Mouse (Mus musculus): ENCODE data around the gene C2cd5. TPM values are rescaled to one million over a fixed set of nuclear protein-coding genes. Genes with fewer than 3 reads are reported as not detected.

Gene C2cd5
- polyA plus RNA-seq, 1 experiment from 2014 or later = 32.7 TPM

DNA sequence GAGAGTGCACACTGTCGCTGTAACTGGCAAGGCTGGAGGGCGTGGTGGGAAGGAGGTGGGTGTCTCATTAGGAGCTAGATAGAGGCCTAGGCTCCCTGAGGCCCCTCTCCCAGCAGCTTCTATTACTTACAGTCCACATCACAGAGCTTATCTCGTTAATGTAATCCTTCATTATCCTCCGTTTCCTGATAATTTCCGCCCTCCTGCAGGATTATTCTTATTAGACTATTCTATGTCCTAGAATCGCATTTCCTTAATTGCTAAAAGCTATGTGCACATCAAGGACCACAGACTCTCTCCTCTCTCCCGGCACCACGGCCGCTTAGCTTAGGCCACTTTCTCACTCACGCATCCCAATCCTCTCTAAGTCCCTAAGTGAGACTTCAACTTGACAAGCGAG lies 4.8 kb downstream of the C2cd5 start:
- Histone ChIP-seq H3K27me3 (ENCODE audit: control insufficient read depth, insufficient read depth, low read length) (no peaks in the 10 kb centered on the region), H3K27ac (ENCODE audit: low read length) (no peak overlapping the region), H3K4me1 (ENCODE audit: control insufficient read depth, insufficient read depth, low read length) (no peaks in the 10 kb centered on the region), H3K36me3 (ENCODE audit: control insufficient read depth, insufficient read depth, low read length) (no peaks in the 10 kb centered on the region; the same call in 1 of the 2 replicates), H3K9ac (replicated peaks; ENCODE audit: low read depth, low read length) (no peak overlapping the region), H3K9me3 (ENCODE audit: control insufficient read depth, low read depth, low read length) (no peaks in the 10 kb centered on the region), H3K4me3 (ENCODE audit: low read depth, low read length) (no peak overlapping the region), H3K4me2 (replicated peaks; ENCODE audit: low read depth, low read length) (no peak overlapping the region)
- no peak for ATAC-seq (ENCODE audit: insufficient number of reproducible peaks, insufficient read depth, low FRiP score, low read depth)
- 89% methylated on average over 11 of the region's 11 CpGs for WGBS

- H3K9ac ChIP-seq (replicated peaks; ENCODE audit: low read depth, low read length) = no peak overlapping the region
- ATAC-seq (ENCODE audit: insufficient number of reproducible peaks, insufficient read depth, low FRiP score, low read depth) = no peak
- H3K4me2 ChIP-seq (replicated peaks; ENCODE audit: low read depth, low read length) = no peak overlapping the region
- 66% methylated on average over 4 of the region's 4 CpGs for WGBS
- no peak overlapping the region for H3K4me3 ChIP-seq (ENCODE audit: low read depth, low read length)
- no peaks in the 10 kb centered on the region for H3K9me3 ChIP-seq (ENCODE audit: control insufficient read depth, low read depth, low read length)
- H3K27me3 ChIP-seq (ENCODE audit: control insufficient read depth, insufficient read depth, low read length) = no peaks in the 10 kb centered on the region
- no peak overlapping the region for H3K27ac ChIP-seq (ENCODE audit: low read length)
- no peaks in the 10 kb centered on the region for H3K4me1 ChIP-seq (ENCODE audit: control insufficient read depth, insufficient read depth, low read length)
- peaks cover 4% of the 10 kb centered on the region; the same call in 1 of the 2 replicates for H3K36me3 ChIP-seq (ENCODE audit: control insufficient read depth, insufficient read depth, low read length)
Measured at GRCm38 (mm10) chr6:143092856-143093255, 7.1 kb downstream of the C2cd5 start.

DNA sequence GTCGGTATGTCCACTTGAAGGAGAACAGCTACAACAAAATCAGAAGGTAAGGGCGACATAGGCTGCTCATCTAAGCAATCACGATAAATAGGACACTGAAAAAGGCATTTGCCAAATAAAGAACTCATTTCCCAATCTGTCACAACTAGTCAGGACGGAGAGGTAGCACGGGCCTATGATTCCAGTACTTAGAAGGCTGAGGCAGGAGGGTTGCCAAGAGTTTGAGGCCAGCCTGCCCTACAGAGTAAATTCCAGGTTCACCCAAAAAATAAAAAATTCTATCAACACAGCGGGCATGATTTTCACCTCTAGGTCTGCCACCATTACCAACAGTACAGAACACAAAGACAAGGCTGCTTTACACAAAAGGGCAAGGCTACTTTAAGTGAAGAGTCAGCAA lies 8.9 kb downstream of the C2cd5 start:
- no peaks in the 10 kb centered on the region for H3K4me1 ChIP-seq (ENCODE audit: control insufficient read depth, insufficient read depth, low read length)
- H3K27ac ChIP-seq (ENCODE audit: low read length) = no peak overlapping the region
- ATAC-seq (ENCODE audit: insufficient number of reproducible peaks, insufficient read depth, low FRiP score, low read depth) = no peak
- no peak overlapping the region for H3K9ac ChIP-seq (replicated peaks; ENCODE audit: low read depth, low read length)
- peaks cover 4% of the 10 kb centered on the region; the same call in 1 of the 2 replicates for H3K36me3 ChIP-seq (ENCODE audit: control insufficient read depth, insufficient read depth, low read length)
- H3K4me2 ChIP-seq (replicated peaks; ENCODE audit: low read depth, low read length) = no peak overlapping the region
- H3K27me3 ChIP-seq (ENCODE audit: control insufficient read depth, insufficient read depth, low read length) = no peaks in the 10 kb centered on the region
- H3K9me3 ChIP-seq (ENCODE audit: control insufficient read depth, low read depth, low read length) = no peaks in the 10 kb centered on the region
- WGBS = 98% methylated on average over 6 of the region's 6 CpGs
- no peak overlapping the region for H3K4me3 ChIP-seq (ENCODE audit: low read depth, low read length)

DNA sequence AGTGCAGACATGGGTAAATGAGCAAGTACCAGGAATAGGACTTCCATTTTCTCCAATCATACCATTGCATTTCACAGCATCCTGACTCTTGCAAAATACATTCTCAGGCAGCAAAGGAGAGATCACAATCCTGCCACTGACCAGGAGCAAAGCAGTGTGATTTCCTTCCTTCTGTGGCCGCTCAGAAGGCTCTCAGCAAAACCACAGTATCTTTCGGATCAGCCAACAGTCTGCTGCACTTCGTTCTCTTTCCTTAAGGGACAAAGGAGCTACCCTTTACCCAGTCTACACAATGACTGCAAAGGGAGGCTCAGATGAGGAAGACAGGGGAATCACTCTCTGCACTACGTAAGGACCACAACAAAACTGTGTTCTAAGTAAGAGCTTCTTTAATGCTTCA lies 12.6 kb downstream of the C2cd5 start:
- H3K4me3 ChIP-seq (ENCODE audit: low read depth, low read length) = no peak overlapping the region
- peaks cover 10% of the 10 kb centered on the region for H3K36me3 ChIP-seq (ENCODE audit: control insufficient read depth, insufficient read depth, low read length)
- H3K27ac ChIP-seq (ENCODE audit: low read length) = no peak overlapping the region
- H3K27me3 ChIP-seq (ENCODE audit: control insufficient read depth, insufficient read depth, low read length) = no peaks in the 10 kb centered on the region
- no peaks in the 10 kb centered on the region for H3K4me1 ChIP-seq (ENCODE audit: control insufficient read depth, insufficient read depth, low read length)
- no peaks in the 10 kb centered on the region for H3K9me3 ChIP-seq (ENCODE audit: control insufficient read depth, low read depth, low read length)
- H3K4me2 ChIP-seq (replicated peaks; ENCODE audit: low read depth, low read length) = no peak overlapping the region
- no peak overlapping the region for H3K9ac ChIP-seq (replicated peaks; ENCODE audit: low read depth, low read length)
- 93% methylated on average over 4 of the region's 4 CpGs for WGBS
- no peak for ATAC-seq (ENCODE audit: insufficient number of reproducible peaks, insufficient read depth, low FRiP score, low read depth)

- no peak for ATAC-seq (ENCODE audit: insufficient number of reproducible peaks, insufficient read depth, low FRiP score, low read depth)
- WGBS = 97% methylated on average over 1 of the region's 1 CpGs
- Histone ChIP-seq H3K4me3 (ENCODE audit: low read depth, low read length) (no peak overlapping the region), H3K27me3 (ENCODE audit: control insufficient read depth, insufficient read depth, low read length) (no peaks in the 10 kb centered on the region), H3K9me3 (ENCODE audit: control insufficient read depth, low read depth, low read length) (no peaks in the 10 kb centered on the region), H3K4me2 (replicated peaks; ENCODE audit: low read depth, low read length) (no peak overlapping the region), H3K9ac (replicated peaks; ENCODE audit: low read depth, low read length) (no peak overlapping the region), H3K36me3 (ENCODE audit: control insufficient read depth, insufficient read depth, low read length) (peaks cover 10% of the 10 kb centered on the region), H3K27ac (ENCODE audit: low read length) (no peak overlapping the region), H3K4me1 (ENCODE audit: control insufficient read depth, insufficient read depth, low read length) (no peaks in the 10 kb centered on the region)
Measured at GRCm38 (mm10) chr6:143085898-143086297, 14.0 kb downstream of the C2cd5 start.

- ATAC-seq (ENCODE audit: insufficient number of reproducible peaks, insufficient read depth, low FRiP score, low read depth) = no peak
- Histone ChIP-seq H3K9ac (replicated peaks; ENCODE audit: low read depth, low read length) (no peak overlapping the region), H3K9me3 (ENCODE audit: control insufficient read depth, low read depth, low read length) (no peaks in the 10 kb centered on the region), H3K27ac (ENCODE audit: low read length) (no peak overlapping the region), H3K36me3 (ENCODE audit: control insufficient read depth, insufficient read depth, low read length) (peaks cover 10% of the 10 kb centered on the region), H3K4me2 (replicated peaks; ENCODE audit: low read depth, low read length) (no peak overlapping the region), H3K4me1 (ENCODE audit: control insufficient read depth, insufficient read depth, low read length) (no peaks in the 10 kb centered on the region), H3K4me3 (ENCODE audit: low read depth, low read length) (no peak overlapping the region), H3K27me3 (ENCODE audit: control insufficient read depth, insufficient read depth, low read length) (no peaks in the 10 kb centered on the region)
- WGBS = 87% methylated on average over 2 of the region's 2 CpGs
Measured at GRCm38 (mm10) chr6:143084314-143085025, 15.5 kb downstream of the C2cd5 start.

GRCm38 (mm10) chr6:143081479-143082106 lies 18.3 kb downstream of the C2cd5 start:
- no peaks in the 10 kb centered on the region for H3K27me3 ChIP-seq (ENCODE audit: control insufficient read depth, insufficient read depth, low read length)
- H3K4me2 ChIP-seq (replicated peaks; ENCODE audit: low read depth, low read length) = no peak overlapping the region
- peaks cover 20% of the 10 kb centered on the region for H3K36me3 ChIP-seq (ENCODE audit: control insufficient read depth, insufficient read depth, low read length)
- WGBS = 63% methylated on average over 13 of the region's 13 CpGs
- no peak overlapping the region for H3K4me3 ChIP-seq (ENCODE audit: low read depth, low read length)
- no peaks in the 10 kb centered on the region for H3K9me3 ChIP-seq (ENCODE audit: control insufficient read depth, low read depth, low read length)
- H3K27ac ChIP-seq (ENCODE audit: low read length) = peak overlapping the region; percentile 55; the same call in 1 of the 2 replicates
- no peaks in the 10 kb centered on the region for H3K4me1 ChIP-seq (ENCODE audit: control insufficient read depth, insufficient read depth, low read length)
- H3K9ac ChIP-seq (replicated peaks; ENCODE audit: low read depth, low read length) = no peak overlapping the region
- ATAC-seq (ENCODE audit: insufficient number of reproducible peaks, insufficient read depth, low FRiP score, low read depth) = peak; percentile 53; the same call in 1 of the 2 replicates

GRCm38 (mm10) chr6:143080774-143081173 lies 19.2 kb downstream of the C2cd5 start:
- no peak overlapping the region for H3K4me2 ChIP-seq (replicated peaks; ENCODE audit: low read depth, low read length)
- H3K27me3 ChIP-seq (ENCODE audit: control insufficient read depth, insufficient read depth, low read length) = no peaks in the 10 kb centered on the region
- H3K36me3 ChIP-seq (ENCODE audit: control insufficient read depth, insufficient read depth, low read length) = peaks cover 20% of the 10 kb centered on the region
- H3K9me3 ChIP-seq (ENCODE audit: control insufficient read depth, low read depth, low read length) = no peaks in the 10 kb centered on the region
- 75% methylated on average over 7 of the region's 7 CpGs for WGBS
- no peak overlapping the region for H3K9ac ChIP-seq (replicated peaks; ENCODE audit: low read depth, low read length)
- H3K4me1 ChIP-seq (ENCODE audit: control insufficient read depth, insufficient read depth, low read length) = no peaks in the 10 kb centered on the region
- H3K27ac ChIP-seq (ENCODE audit: low read length) = no peak overlapping the region
- 0 out of 2 replicates have a peak, but pooled peaks have one; percentile 14 for ATAC-seq (ENCODE audit: insufficient number of reproducible peaks, insufficient read depth, low FRiP score, low read depth)
- no peak overlapping the region for H3K4me3 ChIP-seq (ENCODE audit: low read depth, low read length)
